ENCODE assay signal across 16 mouse cellular contexts in genomic region chr8:86902656-86903055, GRCm38 (mm10). TPM values are rescaled to one million over a fixed set of nuclear protein-coding genes. Genes with fewer than 3 reads are reported as not detected.
A peak's percentile ranks its signal among the peaks of the same experiment; 100 is the strongest.
DNase-seq lines count a peak whose midpoint lies in the region; ATAC-seq and TF ChIP-seq lines count a peak whose summit lies in the region.
"Had no signal": no experiment of that assay in that cellular context is flagged by ENCODE, and none has a peak within 500 bp of the region (broad histone marks: within the 10 kb centered on the region; RNA-seq: fewer than 3 reads in every experiment).

No protein-coding gene starts in this region.

- no peaks in the 10 kb centered on the region for H3K4me1 ChIP-seq in heart, postnatal 0 days (ENCODE audit: control insufficient read depth, insufficient read depth)
- peaks cover 15% of the 10 kb centered on the region for H3K4me1 ChIP-seq in heart, embryonic 10.5 days
- peaks cover 5% of the 10 kb centered on the region; the same call in 1 of the 2 replicates for H3K4me1 ChIP-seq in lung, postnatal 0 days (ENCODE audit: insufficient read depth, low read depth, low read length)
- peaks cover 10 to 17% of the 10 kb centered on the region in 2 experiments for H3K4me1 ChIP-seq in ES-E14 (ENCODE audit: control insufficient read depth in 2 of 2, insufficient read depth in 2 of 2, low read length in 2 of 2, poor library complexity in 1 of 2)
- H3K4me1 ChIP-seq in forebrain, embryonic 10.5 days: peaks cover 5% of the 10 kb centered on the region
- H3K4me1 ChIP-seq: intestine, embryonic 15.5 days; stomach, embryonic 15.5 days had no signal

- TF ChIP-seq CTCF in heart, postnatal 0 days (IDR thresholded peaks at IDR 0.05; ENCODE audit: low read depth): no peak
- TF ChIP-seq CTCF in lung, postnatal 0 days (IDR thresholded peaks at IDR 0.05): no peak

- in situ Hi-C loops in ES-E14 (cut with MboI; ENCODE audit: low sequenced_read_pairs in 2 of 2, unreplicated experiment in 2 of 2): loop anchor here in 1 of 2 experiments (25.0 kb wide), 1 partner anchor 290 kb away; the partner anchor contains the start of gene Lonp2

- no peaks in the 10 kb centered on the region for H3K36me3 ChIP-seq in heart, postnatal 0 days (replicated peaks; ENCODE audit: control insufficient read depth, insufficient read depth, low read length)
- H3K36me3 ChIP-seq in heart, embryonic 10.5 days: no peaks in the 10 kb centered on the region
- no peaks in the 10 kb centered on the region for H3K36me3 ChIP-seq in lung, postnatal 0 days (ENCODE audit: insufficient read depth, low read length)
- no peaks in the 10 kb centered on the region for H3K36me3 ChIP-seq in ES-E14 (ENCODE audit: control insufficient read depth, insufficient read depth, low read length, poor library complexity, severe bottlenecking)
- H3K36me3 ChIP-seq in forebrain, embryonic 10.5 days (replicated peaks): no peaks in the 10 kb centered on the region
- H3K36me3 ChIP-seq: hindbrain, embryonic 10.5 days; intestine, embryonic 15.5 days; limb, embryonic 12.5 days; liver, embryonic 12.5 days; stomach, embryonic 15.5 days had no signal

- TF ChIP-seq EP300 in heart, postnatal 0 days (IDR thresholded peaks at IDR 0.05; ENCODE audit: low read depth): no peak
- no peak for TF ChIP-seq EP300 in lung, postnatal 0 days (IDR thresholded peaks at IDR 0.05)

- no peaks in the 10 kb centered on the region for H3K27me3 ChIP-seq in heart, postnatal 0 days (ENCODE audit: control insufficient read depth, insufficient read depth, low read length)
- H3K27me3 ChIP-seq in heart, embryonic 10.5 days (ENCODE audit: insufficient read depth, poor library complexity, severe bottlenecking): no peaks in the 10 kb centered on the region
- no peaks in the 10 kb centered on the region for H3K27me3 ChIP-seq in lung, postnatal 0 days (replicated peaks; ENCODE audit: insufficient read depth, low read length)
- H3K27me3 ChIP-seq in forebrain, embryonic 10.5 days (ENCODE audit: poor library complexity, severe bottlenecking): no peaks in the 10 kb centered on the region
- H3K27me3 ChIP-seq: intestine, embryonic 15.5 days; limb, embryonic 12.5 days; stomach, embryonic 15.5 days had no signal

- H3K9me3 ChIP-seq in heart, postnatal 0 days (replicated peaks; ENCODE audit: control insufficient read depth, low read length): no peaks in the 10 kb centered on the region
- H3K9me3 ChIP-seq in heart, embryonic 10.5 days: no peaks in the 10 kb centered on the region
- H3K9me3 ChIP-seq in lung, postnatal 0 days (ENCODE audit: low read length): no peaks in the 10 kb centered on the region
- H3K9me3 ChIP-seq in ES-E14 (ENCODE audit: control insufficient read depth, insufficient read depth, low read depth, low read length): no peaks in the 10 kb centered on the region
- H3K9me3 ChIP-seq in forebrain, embryonic 10.5 days: no peaks in the 10 kb centered on the region
- H3K9me3 ChIP-seq: hindbrain, embryonic 10.5 days; intestine, embryonic 15.5 days; limb, embryonic 12.5 days; liver, embryonic 12.5 days; stomach, embryonic 15.5 days had no signal

- peak overlapping the region; percentile 53; the same call in 1 of the 2 replicates for H3K27ac ChIP-seq in heart, postnatal 0 days (ENCODE audit: low read depth)
- no peak overlapping the region for H3K27ac ChIP-seq in heart, embryonic 10.5 days
- H3K27ac ChIP-seq in lung, postnatal 0 days (ENCODE audit: low read length): 0 out of 2 replicates have a peak overlapping the region, but pooled peaks have one; percentile 33
- H3K27ac ChIP-seq in ES-E14 (ENCODE audit: insufficient read depth, low read depth, low read length, poor library complexity, severe bottlenecking): peak overlapping the region; percentile 59; the same call in 1 of the 2 replicates
- H3K27ac ChIP-seq in forebrain, embryonic 10.5 days: no peak overlapping the region
- H3K27ac ChIP-seq: hindbrain, embryonic 10.5 days; intestine, embryonic 15.5 days; limb, embryonic 12.5 days; liver, embryonic 12.5 days; stomach, embryonic 15.5 days had no signal

- ATAC-seq in heart, postnatal 0 days (ENCODE audit: insufficient read depth, low read depth): no peak
- ATAC-seq in lung, postnatal 0 days: no peak
- ATAC-seq in megakaryocyte, adult 5-6 weeks (ENCODE audit: poor library complexity, severe bottlenecking): peak; percentile 50
- ATAC-seq: hindbrain, embryonic 16.5 days; intestine, embryonic 15.5 days; liver, embryonic 12.5 days; midbrain, embryonic 16.5 days had no signal

- H3K4me2 ChIP-seq in heart, postnatal 0 days (ENCODE audit: low read depth, low read length): no peak overlapping the region
- H3K4me2 ChIP-seq in lung, postnatal 0 days (replicated peaks; ENCODE audit: low read depth, low read length): no peak overlapping the region
- H3K4me2 ChIP-seq: intestine, embryonic 15.5 days; limb, embryonic 12.5 days; liver, embryonic 12.5 days; stomach, embryonic 15.5 days had no signal

- DNase-seq in heart, postnatal 0 days (ENCODE audit: low spot score): no peak
- DNase-seq in heart, embryonic 10.5 days (ENCODE audit: low spot score): no peak
- no peak for DNase-seq in lung, postnatal 0 days (ENCODE audit: low spot score)
- DNase-seq in lung, postnatal 4 days: no peak
- DNase-seq in ES-E14 (ENCODE audit: low read depth, low spot score): no peak
- no peak for DNase-seq in forebrain, embryonic 10.5 days (ENCODE audit: extremely low spot score, low spot score)

- whole genome bisulfite sequencing in heart, postnatal 0 days: 73% methylated on average over 8 of the region's 8 CpGs
- WGBS in heart, embryonic 10.5 days: 74% methylated on average over 8 of the region's 8 CpGs
- WGBS in lung, postnatal 0 days: 67% methylated on average over 8 of the region's 8 CpGs
- 80% methylated on average over 8 of the region's 8 CpGs for WGBS in forebrain, embryonic 10.5 days

- no peak overlapping the region for H3K9ac ChIP-seq in heart, postnatal 0 days (replicated peaks; ENCODE audit: low read depth, low read length)
- H3K9ac ChIP-seq in lung, postnatal 0 days (replicated peaks; ENCODE audit: low read depth): no peak overlapping the region
- H3K9ac ChIP-seq in ES-E14 (ENCODE audit: insufficient read depth, low read depth, low read length, poor library complexity, severe bottlenecking): no peak overlapping the region
- H3K9ac ChIP-seq: forebrain, postnatal 0 days; intestine, embryonic 15.5 days; limb, embryonic 12.5 days; liver, embryonic 12.5 days; stomach, embryonic 15.5 days had no signal

- no peak overlapping the region for H3K4me3 ChIP-seq in heart, postnatal 0 days (ENCODE audit: low read depth, low read length)
- H3K4me3 ChIP-seq in heart, embryonic 10.5 days: no peak overlapping the region
- no peak overlapping the region for H3K4me3 ChIP-seq in lung, postnatal 0 days (ENCODE audit: low read depth, low read length)
- 0 out of 4 replicates have a peak overlapping the region, but pooled peaks of 1 of the 2 experiments have one; percentile 7 for H3K4me3 ChIP-seq in ES-E14 (ENCODE audit: insufficient read depth in 1 of 2, low read depth in 1 of 2, low read length in 2 of 2, poor library complexity in 1 of 2, severe bottlenecking in 1 of 2)
- no peak overlapping the region for H3K4me3 ChIP-seq in forebrain, embryonic 10.5 days
- H3K4me3 ChIP-seq: hindbrain, embryonic 10.5 days; intestine, embryonic 15.5 days; limb, embryonic 12.5 days; liver, embryonic 12.5 days; myocyte; stomach, embryonic 15.5 days had no signal

TF ChIP-seq in ES-E14, 5 proteins besides CTCF, POLR2A, EP300 and RAD21:
- TF ChIP-seq CHD2 (IDR thresholded peaks at IDR 0.05; ENCODE audit: low read depth, low read length) (no peak), MAFK (IDR thresholded peaks at IDR 0.05; ENCODE audit: insufficient read depth, low read depth, low read length) (no peak), ZNF384 (IDR thresholded peaks at IDR 0.05; ENCODE audit: low read depth, low read length) (no peak), HCFC1 (IDR thresholded peaks at IDR 0.05; ENCODE audit: borderline replicate concordance, insufficient read depth, low read length) (no peak), ZC3H11A (IDR thresholded peaks at IDR 0.05; ENCODE audit: borderline replicate concordance, low read depth, low read length) (no peak)

RNA-seq across cellular contexts. Expression of gene N4bp1, which starts 17.6 kb away (rescaled TPM):
- 7.6 and 9.1 TPM in 2 replicates for total RNA-seq in heart, postnatal 0 days (2014; rRNA removed; ENCODE audit: low replicate concordance)
- polyA plus RNA-seq in heart, postnatal 0 days (2015; fragmentation: Nextera tagmentation; extraction: Ambion mirVana): 3.5 and 3.8 TPM in 2 replicates
- polyA plus RNA-seq in heart, embryonic 10.5 days (2016; fragmentation: Nextera tagmentation; extraction: Ambion mirVana): 6.6 and 9.9 TPM in 2 replicates
- polyA plus RNA-seq in lung, postnatal 0 days (2015; fragmentation: Nextera tagmentation; extraction: Ambion mirVana): 5.4 and 6.4 TPM in 2 replicates
- 40.1 and 40.2 TPM in 2 replicates for total RNA-seq in ES-E14 (2012; rRNA removed)
- total RNA-seq in megakaryocyte, adult 5-6 weeks (2015): 36.1 and 36.9 TPM in 2 replicates
- total RNA-seq in megakaryocyte, adult 5-6 weeks (2017): 27.2 and 32.2 TPM in 2 replicates
- polyA plus RNA-seq in forebrain, embryonic 10.5 days (2016; fragmentation: Nextera tagmentation; extraction: Ambion mirVana): 9.5 and 10.6 TPM in 2 replicates

Comparison
In these comparisons a context has a peak if more than half of its experiments do, and no peak if none do; other contexts are left out.
1. H3K27ac ChIP-seq: peak in heart, postnatal 0 days (single experiment), lung, postnatal 0 days (single experiment) and ES-E14 (single experiment); none in heart, embryonic 10.5 days (single experiment) and forebrain, embryonic 10.5 days (single experiment).